Mouse (Mus musculus) retina, adult 2 months (tissue): ENCODE results near the gene Galr3.
"Not testable (repeated sequence)": the region's sequence is repeated elsewhere in the genome, so short reads cannot be mapped to it uniquely, and the experiment has no call there.

ENCODE experiments used
- DNase-seq: peaks from one replicate; pipeline ENCODE4 v3.0.0-alpha.2; 2012; ENCODE audit warnings: low read depth, low spot score

The Galr3 gene

DNA sequence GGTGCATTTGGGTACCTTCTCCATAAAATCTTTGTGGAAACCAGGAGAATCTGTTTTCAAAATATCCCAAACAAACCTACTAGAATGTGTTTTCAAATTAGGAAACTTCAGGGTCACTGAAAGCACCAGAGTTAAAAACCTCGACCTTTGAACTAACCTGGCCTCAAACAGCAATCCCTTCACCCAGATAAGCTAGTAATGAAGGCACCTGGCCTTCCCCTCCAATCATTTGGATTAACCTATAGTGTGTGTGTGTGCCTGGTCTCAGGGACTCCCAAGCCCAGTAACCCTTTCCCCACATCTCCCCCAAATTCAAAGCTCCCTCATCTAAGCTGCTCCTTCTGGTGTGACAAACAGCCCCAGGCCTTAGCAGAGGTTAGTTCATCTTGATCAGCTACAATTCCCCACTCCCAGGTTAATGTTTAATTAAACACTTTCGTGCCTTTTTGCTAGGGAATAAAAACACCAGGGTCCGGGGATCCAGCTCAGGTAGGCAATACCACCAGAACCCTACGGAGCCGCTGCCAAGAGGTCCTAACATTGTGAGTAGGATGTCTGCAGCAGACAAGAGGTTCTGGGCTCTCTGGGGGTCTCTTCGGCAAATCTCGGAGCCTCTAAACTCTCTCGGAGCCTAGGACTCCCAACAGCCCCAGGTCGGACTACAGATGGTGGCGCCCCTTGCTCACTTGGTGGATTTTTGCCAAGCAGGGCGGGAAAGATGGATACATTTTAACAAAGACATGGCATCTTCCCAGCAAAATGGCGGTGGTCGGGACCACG lies 15.0 kb upstream of the Galr3 start:
- no peak for DNase-seq

DNA sequence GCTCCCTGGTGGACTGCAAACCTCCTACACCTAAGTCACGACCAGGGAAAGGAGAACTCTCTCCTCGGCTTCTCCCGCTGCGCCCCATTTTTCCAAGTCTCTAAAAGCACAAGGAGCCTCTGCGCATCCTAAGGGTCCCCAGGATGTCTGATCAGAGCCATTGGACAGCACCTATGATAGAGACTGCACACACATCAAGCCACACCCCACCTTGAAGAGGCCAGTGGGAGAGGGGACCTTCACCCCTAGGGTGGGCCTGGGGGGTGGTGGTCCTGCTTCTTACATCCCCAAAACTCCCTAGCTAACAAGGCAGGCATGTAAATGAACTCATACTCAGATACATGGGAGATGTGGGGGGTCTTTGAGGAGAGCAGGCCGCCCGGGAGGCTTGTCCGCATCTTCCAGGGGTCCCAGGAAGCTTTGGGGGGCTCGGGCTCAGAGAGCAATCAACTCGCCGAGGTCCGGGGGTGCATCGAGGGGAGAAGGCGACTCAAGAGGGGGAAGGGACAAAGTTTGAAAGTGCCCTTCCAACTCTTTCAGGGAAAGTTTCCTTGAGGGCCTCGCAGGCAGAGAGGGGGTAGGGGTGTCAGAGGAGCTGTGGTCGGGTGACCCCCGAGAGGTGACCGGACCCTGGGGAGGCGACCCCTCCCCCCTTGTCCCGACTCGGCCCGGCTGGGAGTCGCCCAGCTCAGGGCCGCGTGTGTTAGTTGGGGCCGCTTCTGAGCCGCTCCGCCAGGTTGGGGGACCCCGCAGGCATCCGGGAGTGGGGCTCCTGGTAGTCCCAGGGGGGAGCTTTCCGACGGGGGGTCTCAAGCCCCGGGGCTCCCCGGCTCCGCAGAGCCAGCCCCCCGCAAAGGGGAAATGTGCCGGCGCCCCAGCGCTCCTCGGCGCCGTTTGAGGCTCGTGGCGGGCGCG lies 14.1 kb upstream of the Galr3 start:
- no peak for DNase-seq

- DNase-seq: peak; percentile 80
Observed at GRCm38 (mm10) chr15:79028237-79028738, 13.4 kb upstream of the Galr3 start, which contains the start of gene H1f0. TSS of gene H1f0 (plus strand) at chr15:79028450.

DNA sequence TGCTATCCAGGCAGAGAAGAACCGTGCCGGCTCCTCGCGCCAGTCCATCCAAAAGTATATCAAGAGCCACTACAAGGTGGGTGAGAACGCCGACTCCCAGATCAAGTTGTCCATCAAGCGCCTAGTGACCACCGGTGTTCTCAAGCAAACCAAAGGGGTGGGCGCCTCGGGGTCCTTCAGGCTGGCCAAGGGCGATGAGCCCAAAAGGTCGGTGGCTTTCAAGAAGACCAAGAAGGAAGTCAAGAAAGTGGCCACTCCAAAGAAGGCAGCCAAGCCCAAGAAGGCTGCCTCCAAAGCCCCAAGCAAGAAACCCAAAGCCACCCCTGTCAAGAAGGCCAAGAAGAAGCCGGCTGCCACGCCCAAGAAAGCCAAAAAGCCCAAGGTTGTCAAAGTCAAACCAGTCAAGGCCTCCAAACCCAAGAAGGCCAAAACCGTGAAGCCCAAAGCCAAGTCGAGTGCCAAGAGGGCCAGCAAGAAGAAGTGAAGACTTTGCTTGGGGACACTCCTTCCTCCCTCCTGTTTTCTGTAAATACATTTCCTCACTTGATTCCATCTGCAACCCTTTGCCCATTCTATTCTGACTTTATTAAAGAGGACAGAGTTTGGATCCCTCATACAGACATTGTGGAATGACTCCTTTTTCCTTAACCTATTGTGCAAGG lies 12.7 kb upstream of the Galr3 start:
- no peak for DNase-seq

DNA sequence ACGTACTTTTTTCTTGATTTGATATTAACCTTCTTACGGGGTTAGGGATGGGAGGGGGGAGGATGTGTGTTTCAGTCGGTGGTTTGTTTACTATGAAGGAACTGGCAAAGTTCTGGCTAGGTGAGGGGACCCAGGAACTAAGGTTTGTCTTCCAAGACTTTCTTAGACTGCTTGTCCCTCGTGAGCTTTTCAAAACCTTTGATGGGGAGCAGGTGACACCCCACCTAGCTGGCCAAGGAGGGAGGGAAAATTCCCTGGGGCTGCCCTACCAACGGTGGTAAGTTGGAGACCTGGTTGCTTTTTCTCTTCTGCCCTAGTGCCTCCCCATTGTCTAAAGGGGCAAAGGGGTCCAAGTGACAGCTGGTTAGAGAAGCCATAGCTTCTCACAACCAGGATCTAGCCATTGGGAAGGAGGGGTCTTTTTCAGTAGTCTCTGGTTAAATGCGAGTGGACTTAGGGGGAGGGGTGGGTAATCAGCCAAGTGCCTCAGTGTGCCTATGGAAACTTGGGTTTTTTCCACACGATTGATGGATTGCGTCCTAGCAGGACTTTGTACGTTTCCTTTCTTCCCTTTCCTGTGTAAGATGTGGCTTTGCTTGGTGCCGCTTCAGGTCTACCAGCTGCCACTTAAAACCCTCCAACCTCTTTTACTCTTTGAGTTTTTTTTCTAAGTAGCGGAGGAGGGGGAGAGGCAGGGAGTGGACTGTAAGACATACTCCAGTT lies 12.0 kb upstream of the Galr3 start:
- DNase-seq: no peak

GRCm38 (mm10) chr15:79030551-79031435 lies 10.9 kb upstream of the Galr3 start:
- DNase-seq: peak; percentile 78

GRCm38 (mm10) chr15:79031908-79032307 lies 9.8 kb upstream of the Galr3 start:
- not testable (repeated sequence) for DNase-seq

GRCm38 (mm10) chr15:79037913-79038328 lies 3.8 kb upstream of the Galr3 start:
- no peak for DNase-seq

DNA sequence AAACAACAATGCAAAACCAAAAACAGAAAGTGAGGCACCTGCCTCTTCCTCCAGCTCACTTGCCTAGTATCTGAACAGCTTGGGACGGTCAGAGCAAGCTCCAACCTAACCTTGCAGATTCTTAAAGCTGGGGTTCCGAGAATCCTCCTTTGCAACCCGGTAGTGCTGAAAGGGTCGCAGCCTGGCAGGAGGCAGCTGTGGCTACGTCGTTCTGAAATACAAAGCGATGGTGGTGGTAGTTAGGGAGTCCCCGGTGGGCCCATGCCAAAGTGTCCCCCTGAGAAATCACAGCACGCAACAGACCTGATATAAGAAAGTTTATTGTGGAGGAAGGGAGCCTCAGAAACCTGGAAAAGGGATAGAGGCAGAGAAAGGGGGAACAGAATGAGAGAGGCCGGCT lies 3.4 kb upstream of the Galr3 start:
- no peak for DNase-seq

- DNase-seq: no peak
Observed at GRCm38 (mm10) chr15:79038853-79039252, 2.8 kb upstream of the Galr3 start.

DNA sequence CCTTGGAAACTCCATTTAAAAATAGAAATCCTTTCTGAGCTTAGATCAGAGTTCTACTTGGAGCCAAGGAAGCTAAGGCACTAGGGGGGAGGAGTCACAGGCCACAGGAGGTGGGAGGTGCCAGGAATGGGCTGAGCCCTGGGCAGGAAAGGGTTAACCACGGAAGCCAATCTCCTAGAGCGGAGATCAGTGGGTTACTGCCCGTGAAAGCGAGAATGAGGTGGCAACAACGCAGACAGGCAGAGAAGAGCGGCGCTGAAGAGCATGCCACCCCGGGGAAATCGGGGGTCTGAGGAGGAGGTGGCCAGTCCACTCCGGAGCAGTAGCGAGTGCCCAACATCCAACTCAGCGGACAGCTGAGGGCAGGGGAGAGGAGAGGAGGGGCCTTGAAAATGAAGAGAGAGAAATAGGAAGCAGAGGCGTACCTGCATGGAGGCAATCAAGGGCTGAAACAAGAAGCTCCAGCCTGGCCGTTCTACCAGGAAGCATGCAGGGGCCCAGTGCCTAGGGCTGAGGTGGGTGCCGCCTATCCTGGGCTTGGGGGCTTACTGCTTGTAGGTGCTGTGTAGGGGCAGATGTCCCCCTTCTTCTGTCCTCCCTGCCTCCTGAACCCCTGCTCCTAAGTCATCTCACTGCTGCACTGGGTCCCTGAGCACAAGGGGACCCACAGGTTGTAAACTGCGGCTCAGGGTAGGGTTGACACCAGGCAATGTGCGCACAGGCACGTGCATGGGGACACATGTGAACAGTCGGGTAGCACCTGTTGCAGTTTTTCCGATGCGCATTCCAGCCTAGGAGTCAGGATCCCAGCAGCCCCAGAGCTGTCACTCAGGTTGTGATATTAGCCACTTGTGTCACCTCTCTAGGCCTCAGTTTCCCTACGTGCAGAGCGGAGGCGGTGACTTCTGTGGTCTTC lies 926 bp upstream of the Galr3 start:
- DNase-seq: no peak

- DNase-seq: no peak
Observed at GRCm38 (mm10) chr15:79042721-79043491, 1.2 kb downstream of the Galr3 start.

- no peak for DNase-seq
Observed at GRCm38 (mm10) chr15:79044837-79045236, 3.2 kb downstream of the Galr3 start.

GRCm38 (mm10) chr15:79048186-79048585 lies 6.5 kb downstream of the Galr3 start:
- DNase-seq: no peak

GRCm38 (mm10) chr15:79050160-79050845 lies 8.6 kb downstream of the Galr3 start:
- DNase-seq: no peak

DNA sequence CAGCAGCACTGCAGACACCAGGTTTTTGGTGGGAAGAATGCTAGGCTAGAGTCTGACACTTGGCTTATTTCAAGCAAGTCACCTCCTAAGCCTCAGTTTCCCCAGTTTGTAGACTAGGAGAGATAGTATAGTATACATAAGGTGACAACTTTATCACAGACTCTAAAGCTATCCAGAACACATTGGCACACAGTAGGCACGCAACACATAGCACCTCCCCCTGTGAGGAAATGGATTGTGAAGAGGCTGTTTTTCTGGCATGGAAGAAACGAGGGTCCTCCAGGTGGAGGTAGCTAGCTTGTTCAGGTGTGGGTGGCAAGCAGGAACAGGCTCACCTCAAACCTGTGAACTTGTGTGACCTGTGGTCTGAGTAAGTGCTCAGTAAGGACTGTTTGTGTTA lies 9.3 kb downstream of the Galr3 start:
- DNase-seq: no peak

DNA sequence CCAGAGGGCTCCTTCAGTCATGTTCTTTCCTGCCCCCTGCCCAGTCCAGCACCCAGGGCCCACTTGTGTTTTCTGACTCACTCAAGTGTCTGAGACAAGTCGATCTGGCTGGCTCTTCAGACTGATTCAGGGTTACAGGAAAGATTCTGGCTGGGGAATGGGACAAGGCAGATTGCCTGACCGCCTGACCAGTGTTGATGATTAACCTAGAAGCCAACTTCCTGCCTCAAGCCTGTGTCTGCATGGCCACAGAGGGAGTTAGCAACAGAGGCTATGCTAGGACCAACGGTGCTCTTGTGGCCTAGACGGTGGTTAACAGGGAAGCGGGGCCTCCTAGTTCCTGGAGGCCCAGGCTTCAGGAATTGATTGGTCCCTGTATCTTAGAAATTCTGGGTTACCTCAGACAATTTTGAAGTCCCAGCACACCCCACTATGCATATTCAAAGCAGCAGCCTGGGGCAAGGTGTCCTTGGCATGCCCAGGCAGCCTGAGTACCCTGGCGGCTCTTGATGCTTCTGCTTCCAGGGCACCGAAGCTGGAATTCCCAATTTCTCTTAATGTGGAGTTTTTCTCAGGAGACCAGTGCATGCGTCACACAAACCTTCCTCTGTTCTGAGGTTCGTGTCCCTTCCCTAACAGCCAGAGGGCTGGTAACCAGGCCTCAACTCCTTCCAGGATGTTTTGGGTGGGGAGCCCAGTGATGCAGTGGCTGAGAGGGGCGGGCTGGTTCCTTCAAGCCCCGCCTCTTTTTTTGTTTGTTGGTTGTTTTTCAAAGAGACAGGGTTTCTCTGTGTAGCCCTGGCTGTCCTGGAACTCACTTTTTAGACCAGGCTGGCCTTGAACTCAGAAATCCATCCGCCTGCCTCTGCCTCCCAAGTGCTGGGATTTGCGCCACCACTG lies 10.0 kb downstream of the Galr3 start:
- DNase-seq: no peak
